14 mouse cellular contexts compared by ENCODE assay signal in the genomic region with DNA sequence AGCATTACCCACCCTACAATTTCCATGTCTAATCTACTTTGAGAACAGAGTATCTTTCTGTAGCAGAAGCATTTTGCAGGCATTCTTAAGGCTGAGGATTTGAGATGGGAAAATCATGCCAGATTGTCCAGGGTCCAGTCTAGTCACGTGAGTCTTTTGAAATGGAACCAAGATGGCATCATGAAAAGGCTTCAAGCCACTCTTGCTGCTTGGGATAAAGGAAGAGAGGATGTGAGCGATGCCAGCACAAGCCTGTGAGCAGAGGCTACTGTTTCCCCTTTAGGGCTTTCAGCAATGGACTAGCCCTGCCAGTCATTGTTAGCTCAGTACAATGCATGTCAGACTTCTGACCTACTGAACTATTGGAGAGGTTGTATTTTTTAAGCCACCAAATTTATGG. TPM values are rescaled to one million over a fixed set of nuclear protein-coding genes. Genes with fewer than 3 reads are reported as not detected.
DNase-seq lines count a peak whose midpoint lies in the region; ATAC-seq and TF ChIP-seq lines count a peak whose summit lies in the region.
"Had no signal": no experiment of that assay in that cellular context is flagged by ENCODE, and none has a peak within 500 bp of the region (broad histone marks: within the 10 kb centered on the region; RNA-seq: fewer than 3 reads in every experiment).

No protein-coding gene starts in this region.

- TF ChIP-seq EP300 in CH12.LX (IDR thresholded peaks at IDR 0.05; ENCODE audit: low read length), result no peak
- 0 out of 2 replicates have a peak, but pooled peaks have one; percentile 19 for TF ChIP-seq EP300 in liver, embryonic 14.5 days (IDR thresholded peaks at IDR 0.05; ENCODE audit: low read depth)

- no peak for ATAC-seq in hindbrain, embryonic 12.5 days (ENCODE audit: low FRiP score)
- no peak for ATAC-seq in liver, embryonic 14.5 days (ENCODE audit: insufficient read depth)
- ATAC-seq in erythroblast, adult 5-6 weeks (replicated peaks; ENCODE audit: low FRiP score, poor library complexity, severe bottlenecking), result no peak

- TF ChIP-seq RAD21 in CH12.LX (IDR thresholded peaks at IDR 0.05; ENCODE audit: low read depth, low read length), result no peak

- no peak for TF ChIP-seq POLR2A in CH12.LX (IDR thresholded peaks at IDR 0.05; ENCODE audit: low read depth, low read length)

- H3K9me3 ChIP-seq in hindbrain, embryonic 10.5 days, result no peaks in the 10 kb centered on the region
- H3K9me3 ChIP-seq in hindbrain, embryonic 12.5 days (replicated peaks), result no peaks in the 10 kb centered on the region
- no peaks in the 10 kb centered on the region for H3K9me3 ChIP-seq in CH12.LX (replicated peaks; ENCODE audit: low read length)
- H3K9me3 ChIP-seq in liver, embryonic 14.5 days (ENCODE audit: control insufficient read depth, low read length), result no peaks in the 10 kb centered on the region
- H3K9me3 ChIP-seq: neural tube, embryonic 13.5 days had no signal

- dilution Hi-C loops in CH12.LX (cut with MboI; ENCODE audit: extremely low pct_ligation_motif_present, extremely low pct_unique_long_range_greater_than_20kb, low sequenced_read_pairs), result no loop called here

- DNase-seq in hindbrain, embryonic 10.5 days (ENCODE audit: low spot score), result no peak
- DNase-seq in CH12.LX (ENCODE audit: extremely low read depth), result no peak
- DNase-seq in MEL-GATA-1-ER (ENCODE audit: extremely low read depth, low read depth), result peak; percentile 24
- DNase-seq in liver, embryonic 14.5 days (ENCODE audit: low read depth in 3 of 3, low spot score in 3 of 3), result no peak
- no peak for DNase-seq in thymus, postnatal 14 days
- DNase-seq: cerebellum, postnatal 36 days; heart, adult 18-20 months; heart, postnatal 4 days; kidney, adult 9 months; lung, embryonic 14.5 days had no signal

- no peaks in the 10 kb centered on the region; the same call in 1 of the 2 replicates for H3K27me3 ChIP-seq in hindbrain, embryonic 10.5 days (ENCODE audit: insufficient read depth, poor library complexity, severe bottlenecking)
- H3K27me3 ChIP-seq in hindbrain, embryonic 12.5 days, result no peaks in the 10 kb centered on the region
- H3K27me3 ChIP-seq in CH12.LX (replicated peaks), result no peaks in the 10 kb centered on the region
- H3K27me3 ChIP-seq in liver, embryonic 14.5 days (ENCODE audit: control insufficient read depth, insufficient read depth, low read length), result no peaks in the 10 kb centered on the region
- H3K27me3 ChIP-seq: neural tube, embryonic 13.5 days had no signal

- peak overlapping the region; percentile 29; the same call in 1 of the 2 replicates for H3K27ac ChIP-seq in hindbrain, embryonic 10.5 days
- H3K27ac ChIP-seq in hindbrain, embryonic 12.5 days, result no peak overlapping the region
- no peak overlapping the region for H3K27ac ChIP-seq in CH12.LX (ENCODE audit: insufficient read depth, low read depth)
- H3K27ac ChIP-seq in liver, embryonic 14.5 days, result peak overlapping the region; percentile 99
- H3K27ac ChIP-seq: layer of hippocampus, adult 2 months; neural tube, embryonic 13.5 days had no signal

- peaks cover 25% of the 10 kb centered on the region for H3K4me1 ChIP-seq in hindbrain, embryonic 10.5 days (replicated peaks)
- peaks cover 12% of the 10 kb centered on the region for H3K4me1 ChIP-seq in hindbrain, embryonic 12.5 days
- peaks cover 0 to 5% of the 10 kb centered on the region in 2 experiments; a peak in 3 of 4 replicates for H3K4me1 ChIP-seq in CH12.LX (ENCODE audit: control insufficient read depth in 1 of 2, insufficient read depth in 2 of 2)
- H3K4me1 ChIP-seq in liver, embryonic 14.5 days (replicated peaks; ENCODE audit: control insufficient read depth in 2 of 2, insufficient read depth in 2 of 2, low read length in 1 of 2), result peaks cover 52 to 61% of the 10 kb centered on the region in 2 experiments

- no peaks in the 10 kb centered on the region for H3K79me2 ChIP-seq in CH12.LX (replicated peaks; ENCODE audit: control insufficient read depth, extremely low read depth, insufficient read depth, poor library complexity, severe bottlenecking)

- H3K9ac ChIP-seq in hindbrain, embryonic 12.5 days, result no peak overlapping the region
- no peak overlapping the region for H3K9ac ChIP-seq in CH12.LX (ENCODE audit: insufficient read depth, low read depth)
- H3K9ac ChIP-seq in liver, embryonic 14.5 days (replicated peaks), result peak overlapping the region; percentile 62
- H3K9ac ChIP-seq: lung, embryonic 14.5 days; neural tube, embryonic 13.5 days had no signal

- in situ Hi-C loops in CH12.LX (cut with MboI; ENCODE audit: low pct_ligation_motif_present, low pct_unique_long_range_greater_than_20kb, low sequenced_read_pairs), result loop anchor here (5.0 kb wide), 1 partner anchor 37 kb away; no protein-coding TSS in a partner anchor

- no peaks in the 10 kb centered on the region for H3K36me3 ChIP-seq in hindbrain, embryonic 10.5 days
- H3K36me3 ChIP-seq in hindbrain, embryonic 12.5 days, result no peaks in the 10 kb centered on the region
- no peaks in the 10 kb centered on the region for H3K36me3 ChIP-seq in CH12.LX (replicated peaks in 1 of 2; ENCODE audit: control insufficient read depth in 1 of 2, insufficient read depth in 1 of 2, low read length in 1 of 2)
- H3K36me3 ChIP-seq in liver, embryonic 14.5 days (replicated peaks; ENCODE audit: control insufficient read depth, insufficient read depth, low read depth), result no peaks in the 10 kb centered on the region
- H3K36me3 ChIP-seq: neural tube, embryonic 13.5 days had no signal

- no peak overlapping the region for H3K4me2 ChIP-seq in hindbrain, embryonic 12.5 days (replicated peaks)
- no peak overlapping the region for H3K4me2 ChIP-seq in CH12.LX (ENCODE audit: insufficient read depth, low read depth, poor library complexity, severe bottlenecking)
- peak overlapping the region; percentile 77 for H3K4me2 ChIP-seq in liver, embryonic 14.5 days (ENCODE audit: low read depth)
- H3K4me2 ChIP-seq: lung, embryonic 14.5 days; neural tube, embryonic 13.5 days had no signal

- H3K4me3 ChIP-seq in hindbrain, embryonic 10.5 days, result no peak overlapping the region
- no peak overlapping the region for H3K4me3 ChIP-seq in hindbrain, embryonic 12.5 days
- H3K4me3 ChIP-seq in CH12.LX (replicated peaks in 1 of 3; ENCODE audit: low read depth in 2 of 3, low read length in 2 of 3, poor library complexity in 1 of 3), result no peak overlapping the region
- H3K4me3 ChIP-seq in liver, embryonic 14.5 days (ENCODE audit: insufficient read depth in 1 of 2, low read depth in 2 of 2, low read length in 2 of 2), result no peak overlapping the region
- H3K4me3 ChIP-seq: layer of hippocampus, adult 2 months; neural tube, embryonic 13.5 days had no signal

- WGBS in hindbrain, embryonic 10.5 days, result 57% methylated on average over 2 of the region's 2 CpGs
- 56% methylated on average over 2 of the region's 2 CpGs for WGBS in hindbrain, embryonic 12.5 days
- WGBS in liver, embryonic 14.5 days (ENCODE audit: insufficient replicate concordance), result 56% methylated on average over 2 of the region's 2 CpGs

- no peak for TF ChIP-seq CTCF in CH12.LX (conservative IDR thresholded peaks at IDR 0.05 in 1 of 2, IDR thresholded peaks at IDR 0.05 in 1 of 2; ENCODE audit: low read depth in 2 of 2, low read length in 2 of 2)
- no peak for TF ChIP-seq CTCF in liver, embryonic 14.5 days (IDR thresholded peaks at IDR 0.05; ENCODE audit: low read depth)

TF ChIP-seq in CH12.LX, 34 proteins besides CTCF, POLR2A, EP300 and RAD21:
- TF ChIP-seq NELFE (IDR thresholded peaks at IDR 0.05; ENCODE audit: low read depth, low read length) (no peak), BHLHE40 (IDR thresholded peaks at IDR 0.05; ENCODE audit: low read depth, low read length) (0 out of 2 replicates have a peak, but pooled peaks have one; percentile 15)

RNA-seq across cellular contexts. Expression of a gene that starts 51.2 kb away (rescaled TPM):
- 75.9 and 82.2 TPM in 2 replicates for polyA plus RNA-seq in hindbrain, embryonic 10.5 days (2016; fragmentation: Nextera tagmentation; extraction: Ambion mirVana)
- polyA plus RNA-seq in hindbrain, embryonic 12.5 days (2016; fragmentation: Nextera tagmentation; extraction: Ambion mirVana), result 115 and 123 TPM in 2 replicates
- total RNA-seq in CH12.LX (2012; rRNA removed), result 52.0 and 58.4 TPM in 2 replicates
- 112 and 115 TPM in 2 replicates for total RNA-seq in CH12.LX (2014; rRNA removed)
- polyA plus RNA-seq in CH12.LX (2012; ENCODE audit: insufficient read length, low read depth), result 171 and 189 TPM in 2 replicates
- polyA plus RNA-seq in liver, embryonic 14.5 days (2012; rRNA removed), result 7.8 and 11.7 TPM in 2 replicates
- 74.4 and 80.3 TPM in 2 replicates for polyA plus RNA-seq in liver, embryonic 14.5 days (2014; fragmentation: Nextera tagmentation; extraction: Ambion mirVana)
- 120 and 163 TPM in 2 replicates for total RNA-seq in erythroblast, adult 5-6 weeks (2015; ENCODE audit: low replicate concordance)
- total RNA-seq in erythroblast, adult 5-6 weeks (2017; ENCODE audit: low replicate concordance), result 118 and 151 TPM in 2 replicates

Comparison
In these comparisons a context has a peak if more than half of its experiments do, and no peak if none do; other contexts are left out.
1. H3K27ac ChIP-seq: peak in hindbrain, embryonic 10.5 days (single experiment) and liver, embryonic 14.5 days (single experiment); none in hindbrain, embryonic 12.5 days (single experiment) and CH12.LX (single experiment).